Mouse (Mus musculus) cerebellum, postnatal 25 days (tissue): ENCODE data around the gene Otud7b.
"Not testable (repeated sequence)": the region's sequence is repeated elsewhere in the genome, so short reads cannot be mapped to it uniquely, and the experiment has no call there.

ENCODE experiments used
- DNase-seq, 2 experiments: peaks; one replicate each; pipeline ENCODE4 v3.0.0; 2021; ENCODE audit warnings: mixed read lengths in 2 of 2

Gene Otud7b

GRCm38 (mm10) chr3:96181510-96182381 lies 77.4 kb downstream of the Otud7b start:
- peak; percentile 59 to 72 for DNase-seq

GRCm38 (mm10) chr3:96182382-96182776 lies 78.1 kb downstream of the Otud7b start:
- peak; percentile 49 to 55 for DNase-seq

- DNase-seq = no peak
These were observed 88.7 kb downstream of the Otud7b start for GRCm38 (mm10) chr3:96192977-96193376.

GRCm38 (mm10) chr3:96194966-96195365 lies 90.6 kb downstream of the Otud7b start:
- no peak for DNase-seq

- DNase-seq = peak in 1 of 2 experiments; percentile 60
These were observed 91.4 kb downstream of the Otud7b start for GRCm38 (mm10) chr3:96195616-96196313.

GRCm38 (mm10) chr3:96196437-96197128 lies 92.3 kb downstream of the Otud7b start:
- DNase-seq = no peak

- DNase-seq = peak; percentile 91 to 93
These were observed 92.9 kb downstream of the Otud7b start for GRCm38 (mm10) chr3:96197129-96197749.

- DNase-seq = no peak
These were observed 93.9 kb downstream of the Otud7b start for GRCm38 (mm10) chr3:96198181-96198580.

- not testable (repeated sequence) for DNase-seq
These were observed 94.4 kb downstream of the Otud7b start for GRCm38 (mm10) chr3:96198601-96199251.

- DNase-seq = no peak
These were observed 95.4 kb downstream of the Otud7b start for GRCm38 (mm10) chr3:96199731-96200130.

- no peak for DNase-seq
These were observed 103.5 kb downstream of the Otud7b start for GRCm38 (mm10) chr3:96207819-96208218.

- DNase-seq = peak in 1 of 2 experiments; percentile 46
These were observed 104.9 kb downstream of the Otud7b start for GRCm38 (mm10) chr3:96209242-96209641.
